Mouse (Mus musculus) forebrain, embryonic 16.5 days (tissue): ENCODE results near the gene Tmcc2. TPM values are rescaled to one million over a fixed set of nuclear protein-coding genes. Genes with fewer than 3 reads are reported as not detected.

Source experiments
- ATAC-seq: fragments of 200-750 bp; cut with Nextera tagmentation; 2 replicates; pipeline ENCODE4 v1.8.0; 2017; ENCODE audit warnings: mild to moderate bottlenecking, moderate library complexity
- H3K27ac ChIP-seq: fragments of 300-500 bp; sonication (generic); 2 replicates; pipeline ENCODE4 v1.5.1; 2014; ENCODE audit warnings: low read length, control low read depth
- H3K27me3 ChIP-seq: fragments of 300-500 bp; sonication (generic); replicated peaks from 2 replicates; pipeline ENCODE4 v1.6.1; 2014; ENCODE audit warnings: low read length; ENCODE audit not compliant: control insufficient read depth, insufficient read depth
- H3K36me3 ChIP-seq: fragments of 300-500 bp; sonication (generic); 2 replicates; pipeline ENCODE4 v1.6.1; 2014; ENCODE audit not compliant: control insufficient read depth, insufficient read depth
- H3K4me1 ChIP-seq: fragments of 300-500 bp; sonication (generic); replicated peaks from 2 replicates; pipeline ENCODE4 v1.6.1; 2014; ENCODE audit warnings: low read length; ENCODE audit not compliant: control insufficient read depth, insufficient read depth
- H3K4me2 ChIP-seq: fragments of 300-500 bp; sonication (generic); 2 replicates; pipeline ENCODE4 v1.6.1; 2014; ENCODE audit warnings: mild to moderate bottlenecking, low read length, control low read depth
- H3K4me3 ChIP-seq: fragments of 300-500 bp; sonication (generic); replicated peaks from 2 replicates; pipeline ENCODE4 v1.5.1; 2014; ENCODE audit warnings: mild to moderate bottlenecking, low read length, control low read depth
- H3K9ac ChIP-seq: fragments of 300-500 bp; sonication (generic); replicated peaks from 2 replicates; pipeline ENCODE4 v1.6.1; 2014; ENCODE audit warnings: low read depth, low read length, control low read depth
- H3K9me3 ChIP-seq: fragments of 300-500 bp; sonication (generic); 2 replicates; pipeline ENCODE4 v1.6.1; 2016; ENCODE audit warnings: low read length; ENCODE audit not compliant: control insufficient read depth
- WGBS: fragments of 180-500 bp; shearing (Covaris S2); extraction: QIAGEN DNeasy Blood & Tissue Kit; methylation state at CpG from one replicate; pipeline ENCODE4 v1.1.7; 2014; 5-methylcytosine and 5-hydroxymethylcytosine counted together
- polyA plus RNA-seq: library from polyadenylated mRNA; unstranded; fragments of >200 nt; fragmentation: Nextera tagmentation; extraction: Ambion mirVana; gene quantifications from 2 replicates; pipeline ENCODE4 v1.2.1, GENCODE M21; 2015

Tmcc2 gene
- polyA plus RNA-seq, 1 experiment from 2014 or later: 34.9 TPM

GRCm38 (mm10) chr1:132372896-132373534 is 18.1 kb downstream of the Tmcc2 start:
- Histone ChIP-seq H3K4me3 (no peak overlapping the region), H3K27ac (no peak overlapping the region), H3K36me3 (no peaks in the 10 kb centered on the region; the same call in 1 of the 2 replicates), H3K4me1 (peaks cover 73% of the 10 kb centered on the region), H3K4me2 (no peak overlapping the region), H3K9me3 (no peaks in the 10 kb centered on the region), H3K9ac (no peak overlapping the region), H3K27me3 (no peaks in the 10 kb centered on the region)
- ATAC-seq: no peak
- 77% methylated on average over 6 of the region's 6 CpGs for WGBS

- no peak for ATAC-seq
- Histone ChIP-seq H3K4me2 (no peak overlapping the region), H3K27ac (no peak overlapping the region)
Observed at GRCm38 (mm10) chr1:132372354-132372753, 18.7 kb downstream of the Tmcc2 start.

GRCm38 (mm10) chr1:132371298-132372081 is 19.6 kb downstream of the Tmcc2 start:
- no peaks in the 10 kb centered on the region; the same call in 1 of the 2 replicates for H3K36me3 ChIP-seq
- no peaks in the 10 kb centered on the region for H3K9me3 ChIP-seq
- 0 out of 2 replicates have a peak overlapping the region, but pooled peaks have one; percentile 2 for H3K9ac ChIP-seq
- ATAC-seq: no peak
- H3K27me3 ChIP-seq: no peaks in the 10 kb centered on the region
- H3K4me1 ChIP-seq: peaks cover 67% of the 10 kb centered on the region
- no peak overlapping the region for H3K4me2 ChIP-seq
- 37% methylated on average over 8 of the region's 8 CpGs for WGBS
- peak overlapping the region; percentile 11 for H3K27ac ChIP-seq
- H3K4me3 ChIP-seq: no peak overlapping the region

More at GRCm38 (mm10) chr1:132372354-132372753, 18.7 kb downstream of the Tmcc2 start:
- Histone ChIP-seq H3K36me3 (no peaks in the 10 kb centered on the region; the same call in 1 of the 2 replicates), H3K9ac (no peak overlapping the region), H3K9me3 (no peaks in the 10 kb centered on the region), H3K4me1 (peaks cover 71% of the 10 kb centered on the region), H3K27me3 (no peaks in the 10 kb centered on the region), H3K4me3 (no peak overlapping the region)
- WGBS: 71% methylated on average over 5 of the region's 5 CpGs

GRCm38 (mm10) chr1:132370681-132371173 is 20.4 kb downstream of the Tmcc2 start:
- Histone ChIP-seq H3K9ac (no peak overlapping the region), H3K36me3 (no peaks in the 10 kb centered on the region; the same call in 1 of the 2 replicates), H3K4me1 (peaks cover 61% of the 10 kb centered on the region), H3K9me3 (no peaks in the 10 kb centered on the region), H3K27me3 (no peaks in the 10 kb centered on the region), H3K27ac (peak overlapping the region; percentile 11), H3K4me2 (no peak overlapping the region), H3K4me3 (no peak overlapping the region)
- 81% methylated on average over 9 of the region's 9 CpGs for WGBS
- ATAC-seq: no peak

- ATAC-seq: peak; percentile 82
- Histone ChIP-seq H3K36me3 (no peaks in the 10 kb centered on the region), H3K4me3 (no peak overlapping the region), H3K27me3 (no peaks in the 10 kb centered on the region), H3K9me3 (no peaks in the 10 kb centered on the region), H3K27ac (no peak overlapping the region), H3K4me2 (no peak overlapping the region), H3K4me1 (peaks cover 38% of the 10 kb centered on the region), H3K9ac (no peak overlapping the region)
- 29% methylated on average over 7 of the region's 7 CpGs for WGBS
Observed at GRCm38 (mm10) chr1:132367692-132368506, 23.2 kb downstream of the Tmcc2 start.

- H3K9ac ChIP-seq: no peak overlapping the region
Observed at GRCm38 (mm10) chr1:132366937-132367336, 24.1 kb downstream of the Tmcc2 start.

GRCm38 (mm10) chr1:132366235-132366634 is 24.8 kb downstream of the Tmcc2 start:
- Histone ChIP-seq H3K4me3 (no peak overlapping the region), H3K27me3 (no peaks in the 10 kb centered on the region), H3K9me3 (no peaks in the 10 kb centered on the region), H3K27ac (no peak overlapping the region), H3K4me1 (peaks cover 22% of the 10 kb centered on the region), H3K9ac (no peak overlapping the region), H3K4me2 (no peak overlapping the region), H3K36me3 (no peaks in the 10 kb centered on the region)
- no peak for ATAC-seq
- 46% methylated on average over 8 of the region's 8 CpGs for WGBS

More at GRCm38 (mm10) chr1:132366937-132367336, 24.1 kb downstream of the Tmcc2 start:
- H3K27me3 ChIP-seq: no peaks in the 10 kb centered on the region
- 55% methylated on average over 6 of the region's 6 CpGs for WGBS
- H3K27ac ChIP-seq: no peak overlapping the region
- H3K4me2 ChIP-seq: no peak overlapping the region
- H3K9me3 ChIP-seq: no peaks in the 10 kb centered on the region
- no peak for ATAC-seq
- H3K4me3 ChIP-seq: no peak overlapping the region
- H3K36me3 ChIP-seq: no peaks in the 10 kb centered on the region
- H3K4me1 ChIP-seq: peaks cover 29% of the 10 kb centered on the region

- no peak for ATAC-seq
- peaks cover 16% of the 10 kb centered on the region for H3K4me1 ChIP-seq
- no peak overlapping the region for H3K27ac ChIP-seq
- no peak overlapping the region for H3K4me3 ChIP-seq
- H3K36me3 ChIP-seq: peaks cover 5% of the 10 kb centered on the region
- H3K9me3 ChIP-seq: no peaks in the 10 kb centered on the region
- 53% methylated on average over 4 of the region's 4 CpGs for WGBS
- H3K27me3 ChIP-seq: no peaks in the 10 kb centered on the region
- H3K9ac ChIP-seq: no peak overlapping the region
- H3K4me2 ChIP-seq: no peak overlapping the region
Observed at GRCm38 (mm10) chr1:132365645-132366044, 25.4 kb downstream of the Tmcc2 start.
